Mouse (Mus musculus): ENCODE measurements around the gene Grb7. TPM values are rescaled to one million over a fixed set of nuclear protein-coding genes. Genes with fewer than 3 reads are reported as not detected.
A peak's percentile ranks its signal among the peaks of the same experiment; 100 is the strongest.

Grb7 gene
- under 1 TPM in 1 of 2 experiments, not detected in 1; 0.12 TPM for total RNA-seq (2021)
- long read RNA-seq, experiment 1 = 0 reads
- long read RNA-seq, experiment 2 = 0 reads

DNA sequence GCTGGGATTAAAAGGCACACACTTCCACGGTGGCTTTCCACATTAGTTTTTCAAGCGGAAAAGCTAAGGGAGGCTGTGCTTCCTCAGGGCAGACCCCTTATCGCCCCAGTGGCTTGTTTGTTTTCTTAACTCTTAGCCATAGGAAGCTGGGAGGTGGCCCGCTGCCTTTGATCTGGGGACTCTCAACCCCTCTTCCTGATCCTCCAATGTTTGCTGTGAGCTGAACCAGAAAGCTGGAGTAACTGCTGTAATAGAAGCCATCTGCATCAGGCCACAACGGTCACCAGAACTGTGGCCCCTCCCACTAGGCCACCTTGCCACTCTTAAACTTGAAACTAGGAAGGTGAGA is at the start of gene Grb7:
Gene Grb7, plus strand, starts transcription at position 182 of the 349 bp plus-strand sequence.
- no peak for DNase-seq (ENCODE audit: low spot score)

DNA sequence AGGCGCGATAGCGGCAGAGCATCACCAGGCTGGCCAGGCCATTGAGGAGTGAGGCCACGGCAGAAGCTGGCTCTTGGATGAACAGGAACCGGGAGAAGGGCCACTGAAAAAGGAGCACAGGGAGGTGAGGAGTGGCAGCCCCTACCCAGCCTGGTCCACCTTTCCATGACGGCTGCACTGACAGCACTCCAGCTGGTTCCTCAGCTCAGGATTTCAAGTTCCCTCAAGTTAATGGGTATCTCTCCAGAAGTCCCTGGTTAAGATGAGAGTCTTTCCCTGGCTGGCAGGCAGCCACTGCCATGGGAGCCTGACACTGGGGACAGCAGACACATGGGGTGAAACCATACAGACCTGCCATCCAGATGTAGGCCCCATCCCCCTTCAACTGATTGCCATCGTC is 48.2 kb upstream of the Grb7 start:
- DNase-seq (ENCODE audit: low spot score) = no peak

DNA sequence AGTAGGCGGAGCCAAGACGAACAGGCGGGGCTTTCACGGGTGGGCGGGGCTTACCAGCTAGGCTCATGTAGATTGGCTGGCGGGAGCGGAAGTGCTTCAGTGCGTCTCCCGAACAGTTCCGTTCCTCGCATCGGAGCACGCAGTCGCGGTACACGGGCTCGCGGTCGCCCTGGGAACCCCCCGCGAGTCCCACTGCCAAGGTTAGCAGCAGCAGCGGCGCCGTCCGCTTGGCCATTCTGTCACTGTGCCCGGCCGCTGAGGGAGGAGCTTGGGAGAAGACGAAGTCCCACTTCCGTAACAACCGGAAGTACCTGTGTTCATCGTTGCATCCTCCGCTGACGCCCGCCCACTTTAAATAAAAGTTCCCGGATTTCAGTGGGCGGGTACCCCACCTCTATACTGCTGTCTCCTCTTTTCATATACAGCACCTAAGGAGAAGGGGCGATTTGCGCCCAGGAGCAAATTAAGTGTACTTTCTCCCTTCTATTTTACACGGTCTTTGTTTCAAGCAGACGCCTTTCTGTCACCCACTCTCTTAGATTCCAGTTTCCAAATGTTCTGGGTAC is 46.0 kb upstream of the Grb7 start, which contains the start of gene Pgap3:
Gene Pgap3, minus strand, starts transcription at position 330 of the 566 bp plus-strand sequence.
- DNase-seq (ENCODE audit: low spot score) = peak; percentile 85

DNA sequence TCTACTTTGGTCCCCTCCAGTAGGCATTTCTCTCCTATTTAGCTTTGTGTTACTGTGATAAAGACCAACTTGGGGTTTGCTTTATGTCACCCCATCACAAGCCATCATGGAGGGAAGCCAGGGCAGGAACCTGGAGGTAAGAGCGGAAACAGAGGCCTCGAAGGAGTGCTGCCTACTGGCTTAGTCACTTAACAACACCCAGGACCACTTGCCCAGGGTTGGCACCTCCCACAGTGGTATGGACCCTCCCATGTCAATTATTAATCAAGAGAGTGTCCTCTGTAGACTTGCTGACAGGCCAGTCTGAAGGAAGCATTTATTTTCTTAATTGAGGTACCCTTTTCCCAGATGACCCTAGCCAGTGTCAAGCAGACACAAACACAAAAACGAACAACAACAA is 45.4 kb upstream of the Grb7 start:
- DNase-seq (ENCODE audit: low spot score) = no peak

DNA sequence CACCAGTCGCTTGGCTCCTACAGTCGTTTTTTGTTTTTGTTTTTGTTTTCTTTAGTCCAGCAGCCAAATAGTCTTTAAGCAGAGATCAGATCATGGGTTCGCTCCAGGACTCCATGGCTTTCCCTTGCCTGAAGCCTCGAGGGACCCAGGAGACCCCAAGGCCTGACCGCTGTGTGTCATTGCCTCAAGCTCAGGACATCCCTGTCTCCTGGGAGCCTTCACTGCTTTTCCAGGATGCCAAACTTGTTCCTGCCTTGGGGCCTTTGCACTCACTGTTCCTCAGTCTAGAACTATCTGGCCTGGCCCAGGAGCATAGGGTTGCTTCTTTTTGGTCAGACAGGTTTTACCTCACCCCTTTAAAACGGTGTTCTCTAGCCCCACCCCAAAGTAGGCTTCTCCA is 39.6 kb upstream of the Grb7 start:
- DNase-seq (ENCODE audit: low spot score) = no peak

DNA sequence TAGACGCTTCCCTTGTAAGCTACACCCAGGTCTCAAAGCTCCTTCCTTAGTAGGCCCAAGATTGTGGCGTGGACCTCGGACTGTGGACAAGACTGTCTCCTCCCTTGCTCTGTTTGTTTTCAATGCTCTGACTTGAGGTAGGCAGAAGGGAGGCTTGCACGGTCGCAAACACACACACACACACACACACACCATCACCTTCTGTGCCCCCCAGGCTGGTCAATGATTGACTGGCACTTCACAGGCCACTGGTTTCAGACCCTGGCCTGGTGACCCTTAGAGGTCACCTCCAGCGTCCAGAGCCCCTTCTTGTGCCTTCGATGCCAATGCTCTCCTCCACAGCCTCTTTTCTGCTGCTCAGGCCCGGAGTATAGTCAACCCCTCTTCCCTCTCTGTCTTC is 37.3 kb upstream of the Grb7 start:
- no peak for DNase-seq (ENCODE audit: low spot score)

DNA sequence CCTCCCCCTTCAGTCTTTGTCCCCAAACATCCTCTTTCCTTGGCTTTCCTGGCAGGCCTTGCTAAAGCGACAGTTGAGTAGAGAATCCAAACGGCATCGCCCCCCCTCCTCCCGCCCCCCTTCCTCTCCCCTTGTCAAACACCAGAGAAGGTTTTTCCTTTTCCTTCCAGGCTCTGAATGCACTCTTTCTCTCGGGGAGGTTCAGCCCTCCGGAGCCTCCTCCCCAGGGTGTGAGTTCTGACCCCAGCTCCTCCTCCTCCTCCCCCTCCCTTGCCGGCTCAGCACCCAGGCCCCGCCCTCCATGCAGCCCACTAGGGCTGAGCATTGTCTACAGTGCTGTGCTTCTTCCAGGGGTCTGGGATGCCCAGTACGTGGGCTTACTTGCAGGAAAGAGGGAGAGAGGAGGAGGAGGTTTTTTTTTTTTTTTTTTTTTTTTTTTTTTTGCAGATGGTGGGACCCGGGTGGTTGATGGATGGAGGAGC is 36.8 kb upstream of the Grb7 start:
- no peak for DNase-seq (ENCODE audit: low spot score)

DNA sequence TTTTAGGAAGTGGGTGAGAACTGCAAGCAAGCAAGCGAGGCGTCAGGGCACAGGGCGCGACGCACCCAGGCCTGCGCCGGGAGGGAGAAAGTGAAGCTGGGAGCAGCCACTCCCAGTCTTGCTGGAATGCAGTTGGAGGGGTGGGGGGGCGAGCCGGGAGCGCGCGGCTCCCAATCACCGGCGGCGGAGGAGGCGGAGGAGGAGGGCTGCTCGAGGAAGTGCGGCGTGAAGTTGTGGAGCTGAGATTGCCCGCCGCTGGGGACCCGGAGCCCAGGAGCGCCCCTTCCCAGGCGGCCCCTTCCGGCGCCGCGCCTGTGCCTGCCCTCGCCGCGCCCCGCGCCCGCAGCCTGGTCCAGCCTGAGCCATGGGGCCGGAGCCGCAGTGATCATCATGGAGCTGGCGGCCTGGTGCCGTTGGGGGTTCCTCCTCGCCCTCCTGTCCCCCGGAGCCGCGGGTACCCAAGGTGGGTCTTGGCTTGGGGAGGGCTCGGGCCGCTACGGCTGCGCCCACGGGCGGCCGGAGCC is 33.9 kb upstream of the Grb7 start, which contains the start of gene Erbb2:
Gene Erbb2, plus strand, starts transcription at position 198 of the 524 bp plus-strand sequence.
- peak; percentile 48 for DNase-seq (ENCODE audit: low spot score)

DNA sequence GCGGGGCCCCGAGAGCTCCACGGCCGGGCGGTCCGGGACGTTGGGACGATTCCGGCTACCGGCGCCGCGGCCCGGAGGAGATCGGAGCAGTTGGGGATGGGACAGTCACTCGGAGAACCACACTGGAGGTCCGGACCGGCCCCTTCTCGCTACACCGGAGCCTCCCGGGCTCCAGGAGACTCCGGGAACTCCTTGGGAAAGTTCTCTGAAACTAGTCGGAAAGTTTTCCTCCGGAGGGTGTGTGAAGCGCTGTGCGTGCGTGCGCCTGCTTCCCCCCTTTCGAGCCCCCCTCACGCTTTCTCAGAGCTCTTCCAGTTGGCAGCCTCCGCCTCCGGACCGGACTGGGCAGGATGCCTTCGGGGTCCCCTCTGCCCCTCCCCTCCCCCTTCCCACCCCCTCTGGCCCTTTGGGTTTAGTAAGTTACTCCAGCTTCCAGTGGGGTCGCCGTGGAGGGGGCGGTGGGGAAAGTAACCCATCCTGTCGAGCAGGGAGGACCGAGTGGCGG is 33.3 kb upstream of the Grb7 start:
- DNase-seq (ENCODE audit: low spot score) = no peak

DNA sequence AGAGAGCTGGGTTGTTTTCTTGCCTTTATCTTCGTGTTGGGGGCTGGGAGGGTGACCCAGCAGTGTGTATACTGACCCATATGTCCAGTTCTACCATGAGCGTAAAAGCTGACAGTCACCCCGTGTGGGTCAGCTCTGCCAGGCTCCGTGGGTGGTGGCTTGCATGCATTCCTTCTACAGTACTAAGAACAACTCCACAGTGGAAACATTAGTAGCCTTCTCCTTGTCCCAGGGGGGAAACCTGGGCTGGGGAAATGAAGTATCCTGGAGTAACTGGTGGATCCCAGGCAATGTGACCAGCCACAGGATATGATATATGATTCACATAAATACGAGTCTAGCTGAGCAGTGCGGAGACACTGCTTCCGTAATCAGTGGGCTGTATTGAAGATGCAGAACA is 32.5 kb upstream of the Grb7 start:
- DNase-seq (ENCODE audit: low spot score) = no peak

DNA sequence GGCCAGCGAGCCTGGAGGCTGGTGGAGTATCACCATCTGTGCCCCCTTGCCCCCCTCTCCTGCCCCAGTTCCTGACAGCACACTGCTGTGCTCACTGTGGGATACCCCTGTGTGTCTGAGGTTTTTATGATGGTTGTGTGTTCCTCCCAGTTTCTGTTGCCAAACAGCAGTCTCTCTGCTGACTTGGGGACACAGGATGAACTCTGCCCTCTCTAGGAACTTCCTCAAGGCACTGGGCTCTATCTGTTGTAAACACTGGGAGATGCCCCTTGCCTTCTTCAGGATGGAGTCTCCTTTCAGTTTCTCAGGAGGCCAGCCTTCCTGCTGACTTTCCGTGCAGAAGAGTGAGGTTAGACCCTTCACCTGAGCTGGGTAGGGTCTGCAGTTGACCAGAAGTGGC is 32.0 kb upstream of the Grb7 start:
- DNase-seq (ENCODE audit: low spot score) = no peak

DNA sequence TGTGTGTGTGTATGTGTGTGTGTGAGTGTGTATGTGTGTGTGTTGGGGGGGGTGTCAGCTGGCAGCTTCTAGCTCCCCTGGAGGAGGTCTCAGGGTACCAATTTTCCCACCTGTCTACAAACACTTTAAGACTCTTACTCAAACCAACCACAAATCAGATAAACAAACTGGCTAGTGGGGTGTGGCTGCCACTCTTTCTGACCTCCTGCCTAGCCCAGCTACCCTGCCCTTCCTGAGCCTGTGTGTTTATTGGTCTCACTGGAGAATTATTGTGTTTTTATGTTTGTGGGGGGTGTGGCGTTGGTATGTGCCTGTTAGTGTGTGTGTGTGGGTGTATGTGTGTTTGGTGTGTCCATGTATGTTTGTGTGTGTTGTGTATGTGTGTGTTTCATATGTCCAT is 29.1 kb upstream of the Grb7 start:
- no peak for DNase-seq (ENCODE audit: low spot score)

DNA sequence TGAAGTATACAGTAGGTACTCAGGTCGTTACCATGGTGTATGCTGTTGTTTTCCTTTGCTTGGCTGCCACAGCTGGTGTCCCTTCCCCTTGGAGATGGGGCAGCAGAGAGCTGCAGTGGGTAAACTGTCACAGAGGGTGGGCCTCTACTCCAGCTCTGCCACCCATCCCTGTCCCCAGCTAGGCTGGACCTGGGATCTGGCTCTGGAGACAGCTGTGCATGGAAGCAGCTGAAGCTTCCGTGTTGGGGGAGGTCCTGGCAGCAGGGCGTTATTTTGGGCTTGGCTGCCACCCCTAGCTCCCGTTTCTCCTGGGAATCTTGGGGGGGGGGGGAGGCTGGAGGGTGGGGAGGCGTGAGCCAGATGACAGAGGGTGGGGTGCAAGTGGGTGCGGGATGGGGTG is 27.9 kb upstream of the Grb7 start:
- no peak for DNase-seq (ENCODE audit: low spot score)

DNA sequence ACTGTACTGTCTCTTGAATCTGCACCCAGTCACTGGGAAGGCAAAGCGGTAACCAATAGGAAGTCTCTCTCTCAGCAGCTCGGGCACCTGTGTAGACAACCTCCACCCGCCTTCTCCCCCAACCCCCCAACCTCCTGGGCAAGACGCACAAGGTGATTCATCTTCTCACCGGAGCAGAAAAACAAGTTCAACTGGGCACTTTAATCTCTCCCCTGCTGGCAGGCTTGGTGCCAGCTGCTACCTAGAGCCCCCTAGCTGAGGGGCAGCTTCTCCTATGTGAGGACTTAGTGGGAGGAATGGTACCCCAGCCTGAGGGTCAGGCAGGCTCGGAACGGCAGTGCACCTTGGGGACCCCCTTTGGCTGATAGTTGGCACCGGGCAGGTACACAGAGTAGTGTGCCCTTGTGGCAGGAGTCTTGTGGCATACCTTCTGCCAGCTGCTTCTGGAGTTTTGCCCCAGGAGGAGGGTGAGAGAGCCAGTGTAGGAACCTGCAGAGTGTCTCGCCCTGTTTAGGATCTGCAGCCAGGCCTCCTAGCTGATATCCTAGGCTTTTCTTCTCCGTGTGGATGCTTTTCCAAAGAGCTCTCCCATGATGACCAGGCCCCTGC is 27.2 kb upstream of the Grb7 start:
- DNase-seq (ENCODE audit: low spot score) = no peak

DNA sequence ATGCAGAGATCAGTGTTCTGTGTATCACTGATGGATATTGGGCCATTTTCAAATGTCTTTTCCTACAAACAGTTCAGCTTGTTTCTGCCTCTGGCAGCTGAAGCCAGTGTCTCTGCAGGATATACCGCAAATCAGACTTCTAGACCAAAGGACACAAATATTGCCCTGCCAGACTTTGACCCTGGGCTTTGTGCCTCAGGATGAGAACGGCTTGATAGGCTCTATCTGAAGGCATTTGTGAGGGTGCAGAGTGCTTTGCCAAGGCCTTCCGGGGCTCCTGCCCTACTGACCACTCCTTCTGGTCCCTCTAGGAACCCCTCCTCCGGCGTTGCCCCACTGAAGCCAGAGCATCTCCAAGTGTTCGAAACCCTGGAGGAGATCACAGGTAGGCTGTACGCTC is 19.6 kb upstream of the Grb7 start:
- DNase-seq (ENCODE audit: low spot score) = no peak

DNA sequence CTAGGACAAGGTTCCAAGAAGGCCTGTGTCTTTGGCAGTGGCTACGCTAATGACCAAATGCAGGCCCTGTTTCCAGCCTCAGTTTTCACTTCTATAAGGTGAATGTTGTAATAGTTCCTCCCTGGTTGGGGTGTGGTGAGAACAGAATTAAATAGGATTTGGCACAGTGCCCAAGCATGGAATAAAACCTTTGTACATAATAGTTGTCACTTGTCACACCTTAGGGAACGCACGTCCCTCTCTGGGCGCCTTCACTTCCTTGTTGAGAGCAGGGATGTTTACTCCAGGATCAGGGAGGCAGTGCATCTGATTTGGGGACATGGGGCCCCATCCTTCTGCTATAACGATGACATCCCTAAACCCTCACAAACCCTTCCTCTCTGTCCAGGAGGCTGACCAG is 17.8 kb upstream of the Grb7 start:
- DNase-seq (ENCODE audit: low spot score) = no peak

DNA sequence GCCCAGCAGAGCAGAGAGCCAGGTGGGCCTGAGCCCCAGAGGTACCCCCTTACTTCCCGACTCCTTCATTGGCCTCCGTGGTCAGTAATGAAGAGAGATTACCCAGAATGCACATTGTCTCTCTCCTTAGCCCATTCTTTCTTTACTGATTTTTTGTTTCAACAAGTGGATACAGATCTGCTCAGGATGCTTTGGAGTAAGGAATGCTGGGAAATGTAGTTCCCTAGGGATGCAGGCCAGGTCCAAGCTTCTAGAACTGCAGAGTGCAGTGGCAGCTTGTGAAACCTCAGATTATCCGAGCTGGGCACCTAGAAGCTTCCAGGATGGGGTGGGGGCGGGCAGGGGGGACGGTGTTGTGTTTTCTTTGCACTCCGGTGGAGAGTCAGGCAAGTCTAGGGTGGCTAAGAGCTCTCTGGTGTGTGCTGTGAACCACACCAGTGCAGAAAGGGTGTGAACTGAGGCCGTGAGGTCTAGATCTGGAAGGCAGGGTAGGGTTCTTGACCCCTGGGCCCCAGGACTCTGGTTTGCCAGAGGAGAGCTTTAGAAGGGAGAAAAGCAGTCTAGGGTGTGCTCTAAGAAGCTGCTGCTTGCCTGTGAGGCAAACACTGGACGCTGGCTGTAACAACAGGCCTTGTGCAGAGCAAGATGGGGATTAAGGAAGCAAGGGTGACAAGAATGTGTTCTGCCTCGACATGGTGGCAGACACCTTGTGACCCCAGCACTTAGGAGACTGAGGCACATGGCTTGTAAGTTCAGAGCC is 14.3 kb upstream of the Grb7 start:
- no peak for DNase-seq (ENCODE audit: low spot score)

DNA sequence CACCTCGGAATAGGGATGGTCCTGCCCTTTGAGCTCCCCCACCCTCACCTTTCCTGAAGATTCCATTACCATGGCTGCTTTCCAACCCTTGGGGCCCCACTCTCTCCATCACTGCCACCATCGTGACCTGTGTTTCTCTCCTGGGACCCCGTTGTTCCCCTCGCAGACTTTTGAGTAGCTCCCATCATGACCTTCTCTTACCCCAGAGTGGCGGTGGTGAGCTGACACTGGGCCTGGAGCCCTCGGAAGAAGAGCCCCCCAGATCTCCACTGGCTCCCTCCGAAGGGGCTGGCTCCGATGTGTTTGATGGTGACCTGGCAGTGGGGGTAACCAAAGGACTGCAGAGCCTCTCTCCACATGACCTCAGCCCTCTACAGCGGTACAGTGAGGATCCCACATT is 10.5 kb upstream of the Grb7 start:
- no peak for DNase-seq (ENCODE audit: low spot score)

DNA sequence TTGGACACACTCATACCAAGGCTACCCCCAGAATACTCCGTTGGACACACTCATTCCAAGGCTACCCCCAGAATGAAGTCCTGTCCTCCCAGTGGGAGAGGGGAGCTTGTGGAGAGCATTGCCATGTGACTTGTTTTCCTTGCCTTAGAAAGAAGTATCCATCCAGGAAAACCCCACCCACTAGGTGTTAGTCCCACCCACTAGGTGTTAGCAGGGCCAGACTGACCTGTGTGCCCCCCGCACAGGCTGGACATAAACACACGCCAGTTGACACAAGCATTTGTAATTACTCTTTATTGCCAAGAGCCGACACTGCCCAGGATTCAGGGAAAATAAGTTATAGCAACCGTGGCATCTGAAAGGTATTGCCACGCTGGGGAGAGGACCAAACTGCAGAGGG is 8.8 kb upstream of the Grb7 start:
- DNase-seq (ENCODE audit: low spot score) = no peak

DNA sequence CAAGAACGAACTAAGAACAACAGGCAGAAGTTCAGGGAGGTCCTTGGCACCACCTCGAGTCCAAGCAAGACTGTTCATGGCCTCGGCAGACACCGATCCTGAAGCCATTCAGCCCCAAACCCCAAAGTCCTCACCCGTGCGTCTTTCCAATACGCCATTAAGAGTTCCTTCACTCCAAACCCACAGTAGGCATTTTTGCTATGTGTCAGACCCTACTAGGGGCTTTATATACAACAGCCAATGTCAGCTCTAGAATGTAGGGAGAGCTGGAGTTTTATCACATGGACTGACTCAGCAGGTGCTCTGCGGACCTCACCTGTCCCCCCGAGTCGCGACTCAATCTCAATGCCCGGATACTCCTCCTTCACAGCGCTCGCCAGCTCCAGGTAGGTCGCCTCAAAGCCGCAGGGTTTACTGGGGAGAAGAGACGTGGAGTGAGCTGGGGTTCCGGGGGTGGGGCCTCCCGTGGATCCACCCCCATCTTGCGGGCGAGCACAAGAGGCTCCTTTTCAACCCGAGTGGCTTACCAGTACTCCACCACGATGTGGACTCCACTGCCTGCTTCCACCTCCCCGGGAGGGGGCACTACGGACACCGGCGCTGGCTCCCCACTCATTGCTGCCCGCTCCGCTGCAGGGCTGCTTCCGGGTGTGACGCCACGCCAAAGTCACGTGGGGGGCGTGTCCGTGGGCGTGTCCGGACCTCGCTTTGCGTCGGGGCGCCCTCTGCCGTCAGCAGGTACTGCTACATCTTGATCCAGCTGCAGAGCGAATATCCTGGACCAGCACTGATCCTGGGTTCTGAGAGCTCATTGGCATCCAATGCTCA is 7.6 kb upstream of the Grb7 start, which contains the start of gene Mien1:
Gene Mien1, minus strand, starts transcription at position 661 of the 828 bp plus-strand sequence.
- DNase-seq (ENCODE audit: low spot score) = peak; percentile 96

DNA sequence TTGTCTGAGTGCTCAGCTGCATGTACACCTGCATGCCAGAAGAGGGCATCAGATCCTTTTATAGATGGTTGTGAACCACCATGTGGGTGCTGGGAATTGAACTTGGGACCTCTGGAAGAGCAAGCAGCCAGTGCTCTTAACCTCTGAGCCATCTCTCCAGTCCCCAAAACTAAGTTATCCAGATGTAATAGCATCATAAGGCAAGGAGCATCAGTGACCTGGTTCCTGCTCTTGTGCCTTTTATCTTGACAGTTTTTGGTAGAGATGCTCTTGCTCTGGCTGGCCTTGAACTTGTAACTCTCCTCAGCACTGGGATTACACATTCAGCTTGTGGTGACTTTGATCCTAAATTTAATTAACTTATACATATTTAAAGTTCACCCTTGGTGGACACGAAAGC is 2.5 kb upstream of the Grb7 start:
- DNase-seq (ENCODE audit: low spot score) = no peak
